Mouse (Mus musculus): ENCODE measurements at regions not wholly inside any gene's neighbourhood (a gene's known extent, or its start where the extent isn't known, plus 50 kb on each side); places are given as distances from the start of the nearest gene placed in this dataset.
A peak's percentile ranks its signal among the peaks of the same experiment; 100 is the strongest.

DNA sequence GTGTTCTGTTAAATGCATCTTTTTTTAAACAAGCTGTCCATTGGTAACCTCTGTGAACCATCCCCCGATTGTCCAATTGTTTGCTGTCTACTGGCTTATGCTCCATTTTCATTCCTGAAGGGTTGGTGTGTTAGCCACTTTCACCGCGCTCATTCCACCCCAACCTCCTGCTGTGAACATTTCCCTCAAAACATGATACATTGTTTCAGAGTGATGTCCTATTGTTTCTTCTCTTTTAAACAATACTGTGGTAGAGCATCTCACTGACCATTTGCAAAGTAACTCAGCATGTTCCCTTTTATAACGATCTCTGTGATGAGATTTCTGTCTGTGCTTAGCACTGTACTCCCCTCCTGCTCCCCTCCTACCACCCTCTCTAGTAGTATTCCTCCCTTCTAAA is 240.1 kb downstream of the Irs2 start:
- DNase-seq, result no peak

DNA sequence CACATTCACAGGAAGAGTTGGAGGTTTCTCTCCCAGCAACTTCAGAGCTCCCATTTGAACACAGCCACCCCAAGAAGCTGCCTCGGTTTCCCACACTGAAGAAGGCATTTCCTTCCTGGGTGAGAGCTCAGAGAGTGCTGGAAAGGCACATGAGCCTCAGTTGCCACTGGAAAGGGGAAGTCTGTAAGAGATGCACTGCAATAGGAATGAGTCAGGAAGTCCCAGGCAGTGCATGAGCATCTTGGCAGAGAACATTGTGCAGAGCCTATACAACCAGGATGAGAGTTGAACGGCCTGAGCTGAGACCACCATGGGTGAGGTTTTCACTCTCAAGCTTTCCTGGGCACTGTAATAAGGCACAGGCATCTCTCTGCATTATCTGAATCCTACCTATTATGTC is 244.4 kb downstream of the Irs2 start:
- DNase-seq, result no peak

DNA sequence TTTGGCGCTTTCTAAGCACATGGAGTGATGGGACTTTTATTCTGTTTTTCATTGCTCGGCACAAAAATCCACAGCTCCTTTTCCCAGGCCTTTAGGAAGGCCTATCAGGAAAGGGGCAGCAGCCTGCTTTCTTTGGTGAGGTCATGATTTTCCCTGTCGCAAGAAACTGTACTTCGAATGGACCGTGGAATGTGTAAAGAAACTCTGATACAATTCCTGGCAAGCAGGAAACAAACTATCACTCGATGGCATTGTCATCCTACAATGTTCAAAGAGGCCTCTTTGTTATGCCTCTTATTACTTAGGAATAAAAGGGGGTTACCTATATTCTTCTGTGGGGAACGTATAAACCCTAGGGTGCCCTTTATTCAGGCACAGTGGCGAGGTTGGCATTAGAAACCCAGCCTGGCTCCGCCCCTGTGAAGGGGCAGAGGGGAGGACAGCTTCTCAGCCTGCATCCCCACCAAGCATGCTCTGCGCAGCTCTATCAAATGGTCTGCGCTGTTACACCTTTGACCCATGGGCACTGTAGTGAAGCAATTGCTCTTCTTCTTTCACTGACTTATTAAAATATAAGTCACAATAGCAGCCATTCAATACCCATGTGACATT is 246.5 kb downstream of the Irs2 start:
- DNase-seq, result no peak

DNA sequence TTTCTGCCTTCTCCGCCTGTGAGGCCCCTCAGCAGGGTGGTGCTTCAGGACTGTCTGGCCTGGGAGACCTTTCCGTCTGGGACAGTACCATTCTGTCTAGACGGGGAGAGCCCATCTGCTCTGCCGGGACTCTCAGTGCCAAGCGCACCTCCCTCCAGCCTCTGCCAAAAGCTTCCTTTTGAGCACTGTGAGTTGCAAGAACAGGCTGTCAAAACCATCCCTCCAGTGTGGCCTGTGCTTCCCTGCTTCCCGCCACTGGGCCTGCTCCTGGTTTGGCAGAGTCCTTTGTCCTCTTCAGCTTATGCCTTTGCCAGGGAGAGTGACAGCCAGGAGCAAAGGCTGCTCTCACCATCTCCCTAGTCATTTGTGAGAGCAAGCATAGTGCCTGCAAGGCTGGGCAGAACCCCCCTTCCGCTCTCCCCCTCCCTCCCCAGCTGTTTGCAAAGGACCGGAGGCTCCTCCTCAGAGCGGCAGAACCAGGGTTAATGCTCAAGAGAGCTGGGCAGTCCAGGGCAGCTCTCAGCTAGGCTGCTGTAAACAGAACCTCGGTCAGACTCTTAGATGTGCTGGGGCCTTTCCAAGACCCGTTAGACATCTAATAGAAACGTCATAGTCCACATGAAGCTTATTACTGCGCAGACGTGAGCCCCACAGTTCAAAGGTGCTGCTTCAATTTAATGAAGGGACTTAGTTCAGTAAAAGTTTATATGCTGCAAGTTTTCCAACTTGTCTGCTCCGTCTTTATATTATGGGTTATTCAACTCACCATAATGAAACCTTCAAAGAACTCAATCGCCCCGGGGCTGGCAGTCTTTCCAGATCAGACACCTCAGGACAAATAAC is 247.2 kb downstream of the Irs2 start:
- peak; percentile 33 for DNase-seq

DNA sequence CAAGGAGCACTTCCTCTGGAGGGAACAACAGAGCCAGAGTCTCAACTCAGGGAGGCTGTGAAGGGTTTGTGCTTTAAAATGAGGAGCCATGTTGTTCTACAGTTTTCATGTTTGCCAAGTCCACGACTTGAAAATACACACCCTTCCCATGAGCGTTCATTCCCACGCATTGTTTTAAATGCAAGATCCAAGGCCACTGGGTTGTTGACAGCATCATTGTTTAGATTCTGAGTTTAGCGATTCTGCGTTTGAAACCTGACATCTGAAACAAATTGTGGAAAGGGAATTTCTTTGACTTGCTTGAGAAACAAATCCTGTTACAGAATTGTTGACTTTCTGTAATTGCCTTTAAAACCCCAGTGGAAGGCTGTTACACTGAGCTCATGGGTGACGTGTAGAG is 248.0 kb downstream of the Irs2 start:
- DNase-seq, result no peak

DNA sequence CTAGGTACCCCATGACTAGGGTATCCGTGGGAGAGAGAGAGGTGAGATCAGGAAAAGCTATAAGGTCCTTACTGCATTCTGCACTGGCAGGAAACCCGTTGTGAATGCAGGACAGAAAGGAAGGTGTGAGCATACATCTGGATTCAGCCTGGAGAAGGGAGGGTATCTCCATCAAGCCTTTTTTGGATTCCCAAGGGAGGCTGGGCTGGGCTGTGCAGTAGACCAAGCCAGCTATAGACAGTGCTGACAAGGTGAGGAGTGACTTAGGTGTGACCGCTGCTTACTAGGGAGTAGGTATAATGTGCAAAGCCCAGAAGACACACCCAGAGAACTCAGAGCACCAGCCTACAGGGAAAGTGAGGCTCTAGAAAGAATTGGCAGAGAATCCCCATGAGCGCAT is 250.1 kb downstream of the Irs2 start:
- no peak for DNase-seq

DNA sequence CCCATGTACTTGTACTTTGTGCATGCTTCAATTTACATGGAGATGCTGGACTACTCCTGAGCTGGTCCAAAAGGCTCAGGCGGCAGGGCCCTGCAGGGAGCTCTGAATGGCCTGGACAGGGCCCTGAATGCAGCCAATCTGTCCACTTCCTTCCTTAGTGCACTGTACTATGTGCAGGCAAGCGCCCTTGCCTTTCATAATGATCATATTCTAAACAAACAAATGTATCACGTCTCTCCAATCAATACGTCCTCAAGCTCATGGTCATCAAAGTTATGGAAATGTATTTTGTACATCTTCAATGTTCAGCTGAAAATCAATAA is 253.3 kb downstream of the Irs2 start:
- no peak for DNase-seq

DNA sequence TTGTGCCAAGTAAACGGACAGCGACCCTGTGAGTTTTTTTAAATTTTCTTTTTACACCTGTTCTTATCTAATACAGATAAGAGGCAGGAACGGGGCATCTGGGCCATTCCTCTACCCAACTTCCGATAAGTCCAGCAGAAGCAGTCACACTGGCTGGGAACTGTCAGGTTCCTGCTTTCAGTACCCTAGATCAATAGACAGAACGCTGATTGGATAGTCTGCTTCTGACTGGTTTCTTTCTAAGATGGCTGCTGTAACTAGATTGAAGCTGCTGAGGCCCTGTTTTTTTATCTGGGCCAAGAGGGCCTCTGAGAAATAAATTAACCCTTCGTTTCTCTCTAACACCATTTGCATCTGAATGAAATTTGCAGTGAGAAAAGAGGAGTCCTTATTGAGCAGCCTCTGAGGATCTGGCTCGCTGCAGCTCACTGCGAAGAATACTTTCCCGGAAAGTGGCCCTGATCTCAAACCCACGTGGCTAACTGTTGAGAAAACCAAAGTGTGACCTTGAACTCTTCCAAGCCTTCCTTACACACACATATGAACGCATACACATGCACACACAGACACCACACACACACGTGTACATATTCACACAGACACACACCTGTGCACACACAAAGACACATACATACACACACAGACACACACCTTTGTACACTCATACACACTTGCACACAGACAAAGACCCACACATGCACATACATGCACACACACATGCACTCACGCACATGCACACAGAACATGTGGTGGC is 253.8 kb downstream of the Irs2 start:
- DNase-seq, result no peak

DNA sequence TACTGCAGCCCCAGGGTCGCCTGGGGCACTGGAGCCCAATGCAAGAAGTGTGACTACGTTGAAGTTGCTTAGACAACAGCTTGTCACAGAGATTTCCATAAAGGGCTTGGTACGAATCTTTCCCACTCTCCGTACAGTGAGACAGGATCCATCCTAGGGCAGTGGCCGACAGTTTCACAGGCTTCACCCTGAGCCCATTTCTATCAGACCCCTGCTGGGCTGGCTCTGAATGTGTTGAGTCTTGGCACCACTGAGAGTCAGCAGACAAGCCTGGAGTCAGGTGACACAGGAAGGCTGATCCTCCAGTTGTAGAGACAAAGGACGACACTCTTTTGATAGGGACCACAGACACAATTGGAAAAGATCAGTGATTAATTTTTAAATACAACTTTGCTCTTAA is 255.2 kb downstream of the Irs2 start:
- no peak for DNase-seq

DNA sequence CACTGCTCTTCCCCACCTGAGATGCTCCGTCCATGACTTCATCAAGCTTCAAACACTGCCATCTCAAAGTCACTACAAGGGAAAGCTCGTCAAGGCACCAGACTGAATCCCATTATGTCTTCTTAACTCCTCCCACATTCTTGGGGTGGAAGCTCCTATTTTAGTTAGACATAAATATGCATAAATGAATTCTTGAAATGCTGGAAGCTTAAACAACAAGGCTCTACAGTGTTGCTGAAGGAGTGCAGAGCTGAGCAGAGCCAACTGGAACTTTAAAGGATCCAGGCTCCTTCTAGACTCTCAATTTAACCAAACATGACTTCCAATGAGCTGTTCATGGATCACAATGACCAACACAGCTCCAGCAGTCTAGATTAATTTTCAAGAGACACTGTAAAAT is 261.1 kb downstream of the Irs2 start:
- DNase-seq, result no peak

DNA sequence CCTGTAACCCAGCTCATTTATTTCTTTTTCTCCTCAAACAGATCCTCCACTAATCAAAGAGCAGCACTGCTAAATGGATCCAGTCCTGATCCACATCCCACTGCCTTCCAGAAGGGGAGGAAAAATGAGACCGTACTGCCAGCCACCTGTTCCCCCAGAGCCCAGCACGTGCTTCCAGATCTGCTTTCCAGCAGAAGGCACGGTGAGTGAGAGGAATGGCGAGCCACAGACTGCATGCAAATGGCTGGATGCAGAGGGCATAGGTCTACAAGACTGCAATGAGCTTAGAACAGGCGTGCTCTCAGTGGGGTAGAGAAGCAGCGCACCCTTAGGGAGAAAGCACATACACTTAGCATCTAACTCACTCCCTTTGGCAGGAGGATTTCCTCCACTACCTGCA is 265.0 kb downstream of the Irs2 start:
- no peak for DNase-seq

DNA sequence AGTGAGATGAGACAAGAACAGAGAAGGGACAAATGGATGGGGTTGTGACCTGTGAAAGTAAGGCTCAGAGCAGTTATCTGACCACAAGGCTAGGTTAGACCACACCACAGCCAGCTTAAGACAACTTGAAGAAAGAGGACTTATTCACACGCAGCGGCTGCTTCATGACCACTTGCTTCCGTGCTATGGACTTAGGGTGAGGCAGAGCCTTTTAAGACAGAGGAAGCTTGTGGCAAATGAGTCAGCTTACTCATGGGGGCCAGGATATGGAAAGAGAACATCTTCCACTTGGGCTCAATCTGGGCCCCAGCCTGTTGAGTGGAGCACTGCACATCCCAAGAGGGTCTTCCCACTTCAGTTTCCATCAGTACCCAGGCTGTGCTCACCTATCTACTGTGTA is 267.4 kb downstream of the Irs2 start:
- DNase-seq, result no peak

DNA sequence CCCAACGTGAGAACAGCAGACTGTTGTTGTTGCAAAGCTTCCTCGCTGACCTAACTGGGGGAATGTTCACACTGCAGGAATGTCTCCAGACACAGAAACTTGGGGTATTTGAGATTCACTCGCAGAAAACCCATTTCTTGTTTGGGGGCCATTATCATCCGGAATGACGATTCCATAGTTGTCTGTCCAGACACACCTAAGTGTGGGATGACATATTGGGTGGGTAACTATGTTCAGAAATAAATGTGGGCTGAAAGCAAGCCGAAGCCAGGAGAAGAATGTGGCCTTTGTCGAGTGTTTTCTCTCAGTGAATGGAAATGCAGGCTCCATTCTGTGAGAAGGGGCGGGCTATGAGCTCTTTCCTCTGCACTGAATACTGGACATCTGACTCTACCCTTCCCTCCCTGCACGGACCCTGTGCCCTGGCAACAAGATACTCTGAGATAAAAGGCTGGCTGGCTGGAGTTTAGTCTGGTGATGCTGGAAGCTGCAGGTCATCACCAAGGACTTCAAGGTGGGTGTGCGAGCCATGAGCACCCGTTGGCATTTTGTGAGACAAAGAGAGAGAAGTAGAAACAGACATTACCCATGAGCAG is 269.7 kb downstream of the Irs2 start:
- DNase-seq, result no peak

DNA sequence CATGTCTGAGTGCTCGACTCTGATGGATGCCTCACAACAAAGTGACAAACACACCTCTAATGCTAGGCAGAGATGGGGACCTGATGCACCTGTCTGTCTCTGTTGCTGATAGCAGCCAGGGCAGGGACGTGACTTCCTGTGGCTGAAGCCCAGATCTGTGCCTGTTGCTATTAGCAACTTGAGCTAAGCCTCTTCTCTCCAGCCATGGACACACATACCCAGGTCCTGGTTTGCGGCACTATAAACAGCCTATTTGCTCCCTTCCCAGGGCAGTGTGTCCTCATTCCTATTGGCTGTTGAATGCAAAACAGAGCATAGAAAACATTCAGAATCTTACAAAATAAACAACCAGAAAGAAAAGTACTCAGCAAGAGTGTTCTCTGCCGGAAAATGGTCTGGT is 273.5 kb downstream of the Irs2 start:
- DNase-seq, result no peak

DNA sequence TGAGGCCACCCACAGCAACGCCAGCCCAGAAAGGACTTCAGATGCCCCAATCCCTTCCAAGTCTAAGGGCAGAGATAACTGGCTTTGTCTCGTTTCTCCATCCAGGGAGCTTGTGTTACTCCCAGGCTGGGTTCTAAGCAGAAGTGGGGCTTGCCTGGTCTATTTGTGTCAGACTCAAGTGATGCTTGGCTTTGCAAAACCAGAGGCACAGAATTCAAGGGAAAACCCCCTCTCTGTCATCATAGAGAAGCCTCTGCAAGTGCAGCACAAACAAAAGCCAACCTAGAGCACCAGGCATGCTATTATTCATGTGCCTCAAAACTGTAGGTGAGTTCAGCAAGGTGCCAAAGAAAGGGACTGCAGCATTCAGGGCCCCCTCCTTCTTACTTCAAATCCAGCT is 284.9 kb downstream of the Irs2 start:
- DNase-seq, result no peak

DNA sequence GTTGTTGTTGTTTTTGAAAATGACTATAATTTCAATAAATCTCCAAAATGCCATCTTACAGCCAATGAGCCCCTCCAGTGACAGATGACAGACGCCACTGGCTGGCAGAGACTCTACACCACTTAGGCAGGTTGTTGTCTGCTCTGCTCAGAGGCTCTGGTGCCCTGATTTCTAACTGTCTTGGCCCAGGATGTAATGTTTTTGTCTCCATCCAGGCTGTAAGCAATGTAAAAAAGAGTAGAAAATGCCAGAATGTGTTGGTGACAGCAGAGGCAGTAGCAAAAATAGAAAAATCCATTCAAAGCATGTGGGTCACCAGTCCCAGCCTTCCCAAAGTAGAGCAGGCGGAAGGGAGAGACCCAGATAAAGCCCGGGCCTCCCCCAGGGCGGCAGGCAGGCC is 285.5 kb downstream of the Irs2 start:
- DNase-seq, result no peak

DNA sequence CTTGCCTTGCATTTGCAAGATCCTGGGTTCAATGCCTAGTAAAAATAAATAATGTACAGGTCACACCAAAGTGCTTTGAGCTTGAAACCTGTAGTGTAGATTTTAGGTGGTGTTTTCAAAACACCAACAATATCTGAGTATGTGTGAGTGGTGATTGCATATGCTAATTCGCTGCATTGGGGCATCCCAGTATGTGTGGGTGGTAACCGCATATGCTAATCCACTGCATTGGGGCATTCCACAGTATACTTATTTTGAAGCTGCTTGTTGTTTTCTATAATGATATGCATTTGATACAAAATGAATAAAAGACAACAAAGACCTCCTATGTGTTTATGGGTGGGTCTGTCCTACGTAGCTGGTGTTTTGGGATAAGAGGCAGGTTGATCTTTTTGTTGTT is 285.9 kb downstream of the Irs2 start:
- DNase-seq, result no peak

DNA sequence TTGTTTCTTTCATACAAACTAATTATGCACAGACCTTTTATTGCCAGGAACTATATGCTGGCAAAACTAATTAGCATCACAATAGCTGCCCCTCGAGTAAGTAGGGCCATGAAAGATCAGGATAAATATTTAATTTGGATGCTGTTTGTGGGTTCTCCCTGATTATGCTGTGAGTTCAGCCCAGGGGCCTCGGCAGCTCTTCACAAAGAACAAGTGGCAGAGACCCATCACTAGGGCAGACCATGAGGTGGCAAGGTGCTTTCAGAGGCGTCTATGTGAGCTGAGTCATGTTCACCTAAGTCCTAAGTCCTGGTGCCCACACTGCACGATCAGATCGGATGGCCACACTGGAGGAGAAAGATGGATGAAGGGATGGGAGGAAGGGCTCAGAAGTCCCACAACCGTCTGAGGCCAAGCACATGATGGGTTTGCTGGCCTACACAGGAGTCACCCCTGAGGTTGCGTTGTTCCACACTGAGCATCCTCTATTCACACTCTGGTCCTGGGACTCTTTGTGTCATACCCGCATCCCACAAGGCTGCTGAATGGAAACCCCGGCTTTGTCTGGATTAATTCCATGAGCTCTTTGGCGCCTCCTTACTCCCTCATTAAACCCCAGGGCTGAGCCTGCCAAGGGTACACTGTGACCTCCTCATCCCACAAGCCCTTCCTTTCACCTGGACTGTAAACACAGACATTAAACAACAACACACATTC is 287.0 kb downstream of the Irs2 start:
- DNase-seq, result no peak

DNA sequence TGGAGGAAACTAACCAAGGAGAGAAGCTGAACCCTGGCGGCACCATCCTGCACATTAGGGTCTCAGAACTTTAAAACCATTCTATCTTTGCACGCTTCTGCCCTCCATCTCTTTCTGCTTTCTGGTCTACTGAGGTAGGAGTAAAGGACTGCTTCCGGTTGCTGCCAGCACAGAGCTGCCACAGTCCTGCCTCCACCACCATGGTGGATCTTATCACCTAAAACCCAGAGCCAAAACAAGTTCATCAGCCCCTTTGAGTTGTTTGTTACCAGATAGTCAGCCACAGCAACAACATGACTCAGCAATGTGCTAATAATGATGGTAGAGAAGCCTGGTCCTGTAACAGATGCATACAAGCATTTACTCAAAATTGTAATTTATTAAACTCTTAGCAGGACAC is 287.9 kb downstream of the Irs2 start:
- DNase-seq, result no peak

DNA sequence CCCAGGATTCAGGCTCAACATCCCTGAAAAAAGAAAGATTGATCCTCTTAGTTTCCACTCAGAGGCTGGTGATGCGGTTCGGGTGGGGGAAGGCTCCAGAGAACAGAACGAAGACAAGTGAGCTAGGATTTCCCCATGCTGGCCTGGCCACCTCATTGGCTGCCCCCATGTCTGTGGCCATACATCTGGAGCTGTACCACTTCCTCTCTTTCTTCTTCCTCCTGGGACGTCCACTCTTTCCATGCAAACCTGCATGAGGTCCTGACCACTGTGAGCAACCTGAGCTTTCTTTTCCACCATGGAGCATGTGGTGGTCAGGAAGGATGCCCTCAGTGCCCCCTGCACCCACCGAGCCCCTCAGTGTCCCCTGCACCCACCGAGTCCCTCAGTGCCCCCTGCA is 288.8 kb downstream of the Irs2 start:
- no peak for DNase-seq

DNA sequence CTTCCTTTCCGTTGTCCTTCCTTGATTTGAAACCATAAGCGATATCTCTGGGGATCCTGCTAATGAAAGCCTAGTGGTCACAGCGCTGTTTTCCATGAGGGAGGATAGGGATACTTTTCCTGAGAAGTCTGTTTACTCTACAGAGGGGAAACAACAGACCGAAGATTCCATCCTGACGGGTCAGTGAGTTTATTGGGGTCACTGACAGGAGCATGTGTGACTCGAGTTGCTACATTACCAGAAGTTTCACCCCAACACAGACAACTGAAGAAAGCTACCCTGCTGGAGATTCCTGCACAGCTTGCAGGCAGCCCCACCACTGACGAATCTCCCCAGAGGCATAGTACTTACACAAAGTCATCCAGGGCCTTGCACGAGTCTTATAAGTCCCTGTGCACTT is 291.0 kb downstream of the Irs2 start:
- DNase-seq, result no peak

DNA sequence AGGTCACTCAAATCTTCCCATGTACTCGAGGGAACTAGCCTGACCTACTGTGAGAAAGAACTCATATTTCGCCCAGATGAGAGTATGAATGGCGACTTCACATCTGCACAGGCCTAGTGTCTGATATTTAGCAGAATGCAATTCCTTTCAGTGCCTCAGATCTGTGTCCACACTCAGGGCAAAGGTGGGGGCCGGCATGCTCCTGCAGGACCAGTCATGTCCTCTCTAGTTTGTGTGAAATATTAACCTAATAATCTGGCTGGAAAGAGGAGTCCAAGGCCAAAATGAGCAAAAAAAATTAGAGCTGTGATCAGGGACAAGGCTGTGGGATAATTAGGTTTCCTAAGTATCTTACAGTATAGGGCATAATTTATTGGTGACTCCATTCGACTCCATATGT is 292.1 kb downstream of the Irs2 start:
- DNase-seq, result no peak
